Mouse (Mus musculus) liver, embryonic 14.5 days (tissue): ENCODE results near the gene Dusp1. TPM values are rescaled to one million over a fixed set of nuclear protein-coding genes. Genes with fewer than 3 reads are reported as not detected.
A peak's percentile ranks its signal among the peaks of the same experiment; 100 is the strongest.

ENCODE experiments used
- ATAC-seq: fragments of 200-750 bp; cut with Nextera tagmentation; 2 replicates; pipeline ENCODE4 v1.8.0; 2017; ENCODE audit warnings: moderate number of reproducible peaks, mild to moderate bottlenecking, moderate library complexity; ENCODE audit not compliant: insufficient read depth
- DNase-seq, 3 experiments: peaks; one replicate each; pipeline ENCODE4 v3.0.0-alpha.2; 2012 to 2013; ENCODE audit warnings: low read depth in 3 of 3, low spot score in 3 of 3
- H3K27ac ChIP-seq: fragments of 300-500 bp; sonication (generic); 2 replicates; pipeline ENCODE4 v1.5.1; 2014; ENCODE audit warnings: moderate library complexity, mild to moderate bottlenecking, control low read depth, inconsistent platforms
- H3K27me3 ChIP-seq: fragments of 300-500 bp; sonication (generic); 2 replicates; pipeline ENCODE4 v1.6.1; 2014; ENCODE audit warnings: mild to moderate bottlenecking, low read length, moderate library complexity; ENCODE audit not compliant: control insufficient read depth, insufficient read depth
- H3K36me3 ChIP-seq: fragments of 300-500 bp; sonication (generic); replicated peaks from 2 replicates; pipeline ENCODE4 v1.6.1; 2014; ENCODE audit warnings: low read depth; ENCODE audit not compliant: control insufficient read depth, insufficient read depth
- H3K4me1 ChIP-seq, 2 experiments: fragments of 200-500 bp in 1 of 2; fragments of 300-500 bp in 1 of 2; sonication (generic) in 1 of 2; replicated peaks; 2 replicates each; pipeline ENCODE4 v1.6.1; 2012 to 2014; ENCODE audit warnings: antibody characterized with exemption in 1 of 2, inconsistent platforms in 1 of 2, low read length in 1 of 2; ENCODE audit not compliant: control insufficient read depth in 2 of 2, insufficient read depth in 2 of 2
- H3K4me2 ChIP-seq: fragments of 300-500 bp; sonication (generic); 2 replicates; pipeline ENCODE4 v1.6.1; 2014; ENCODE audit warnings: low read depth, mild to moderate bottlenecking, control low read depth, moderate library complexity
- H3K4me3 ChIP-seq, 2 experiments: fragments of 200-500 bp in 1 of 2; fragments of 300-500 bp in 1 of 2; sonication (generic) in 1 of 2; 2 replicates each; pipeline ENCODE4 v1.5.1; 2012 to 2014; ENCODE audit warnings: low read depth in 2 of 2, low read length in 2 of 2, mild to moderate bottlenecking in 2 of 2, control low read depth in 1 of 2, inconsistent platforms in 1 of 2, moderate library complexity in 1 of 2; ENCODE audit not compliant: insufficient read depth in 1 of 2
- H3K9ac ChIP-seq: fragments of 300-500 bp; sonication (generic); replicated peaks from 2 replicates; pipeline ENCODE4 v1.6.1; 2014; ENCODE audit warnings: mild to moderate bottlenecking, control low read depth, moderate library complexity
- H3K9me3 ChIP-seq: fragments of 300-500 bp; sonication (generic); 2 replicates; pipeline ENCODE4 v1.6.1; 2016; ENCODE audit warnings: low read length, mixed read lengths; ENCODE audit not compliant: control insufficient read depth
- CTCF ChIP-seq: IDR thresholded peaks from 2 replicates; pipeline ENCODE4 v1.5.1; 2016; ENCODE audit warnings: antibody characterized with exemption, low read depth, control low read depth
- EP300 ChIP-seq: IDR thresholded peaks from 2 replicates; pipeline ENCODE4 v1.6.1; 2016; ENCODE audit warnings: antibody characterized with exemption, low read depth
- WGBS: fragments of 180-500 bp; shearing (Covaris S2); extraction: QIAGEN DNeasy Blood & Tissue Kit; methylation state at CpG from one replicate; pipeline ENCODE4 v1.1.7; 2014; ENCODE audit not compliant: insufficient replicate concordance; 5-methylcytosine and 5-hydroxymethylcytosine counted together
- polyA plus RNA-seq, 2 experiments: library from polyadenylated mRNA; depleted of rRNA in 1 of 2; stranded (reverse) in 1 of 2; unstranded in 1 of 2; fragments of >200 nt; fragmentation: Nextera tagmentation in 1 of 2; extraction: Ambion mirVana in 1 of 2; gene quantifications; 2 replicates each; pipeline versions ENCODE4 v1.2.1 to v1.2.3; 2012 to 2014

The Dusp1 gene
- polyA plus RNA-seq, 2 experiments = 25.0 to 25.9 TPM

DNA sequence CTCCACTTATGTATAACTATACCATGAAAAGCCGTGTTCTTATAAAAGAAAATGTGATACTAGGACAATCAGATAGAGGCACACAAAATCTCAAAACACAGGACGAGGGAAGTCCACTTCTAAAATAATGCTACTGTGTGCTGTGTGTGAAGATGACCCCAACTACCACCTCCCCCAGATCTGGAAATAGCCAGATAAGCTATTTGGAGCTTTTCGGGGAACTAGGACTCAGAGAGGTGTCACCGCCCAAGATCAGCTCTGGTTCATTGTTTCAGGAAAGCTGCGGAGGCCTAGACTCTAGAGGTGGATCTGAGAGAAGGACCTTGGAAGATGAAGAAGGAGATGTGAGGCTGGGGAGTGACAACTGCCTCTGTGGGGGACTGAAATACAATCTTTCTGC, 27.2 kb downstream of the Dusp1 start:
- Histone ChIP-seq H3K27me3 (no peaks in the 10 kb centered on the region), H3K4me3 (no peak overlapping the region), H3K4me2 (peak overlapping the region; percentile 37), H3K27ac (peak overlapping the region; percentile 36), H3K9me3 (no peaks in the 10 kb centered on the region), H3K36me3 (no peaks in the 10 kb centered on the region), H3K4me1 (peaks cover 32 to 47% of the 10 kb centered on the region in 2 experiments), H3K9ac (peak overlapping the region; percentile 47; the same call in 1 of the 2 replicates)
- ATAC-seq = peak; percentile 60; the same call in 1 of the 2 replicates
- 24% methylated on average over 5 of the region's 5 CpGs for WGBS
- TF ChIP-seq CTCF (no peak), EP300 (0 out of 2 replicates have a peak, but pooled peaks have one; percentile 12)
- DNase-seq = peak in 2 of 3 experiments; percentile 53 to 73

GRCm38 (mm10) chr17:26533871-26534372, 28.0 kb downstream of the Dusp1 start:
- H3K9ac ChIP-seq = no peak overlapping the region
- 42% methylated on average over 5 of the region's 5 CpGs for WGBS
- H3K4me2 ChIP-seq = peak overlapping the region; percentile 37; the same call in 1 of the 2 replicates
- DNase-seq (no peak), ATAC-seq (no peak)
- H3K9me3 ChIP-seq = no peaks in the 10 kb centered on the region
- peaks cover 32 to 47% of the 10 kb centered on the region in 2 experiments for H3K4me1 ChIP-seq
- no peaks in the 10 kb centered on the region for H3K27me3 ChIP-seq
- TF ChIP-seq CTCF (no peak), EP300 (no peak)
- H3K4me3 ChIP-seq = no peak overlapping the region
- peak overlapping the region; percentile 36 for H3K27ac ChIP-seq
- no peaks in the 10 kb centered on the region for H3K36me3 ChIP-seq

GRCm38 (mm10) chr17:26532476-26533045, 29.4 kb downstream of the Dusp1 start:
- ATAC-seq (no peak), DNase-seq (no peak)
- whole genome bisulfite sequencing = 26% methylated on average over 4 of the region's 4 CpGs
- Histone ChIP-seq H3K27me3 (no peaks in the 10 kb centered on the region), H3K27ac (no peak overlapping the region), H3K4me1 (peaks cover 24 to 40% of the 10 kb centered on the region in 2 experiments), H3K4me3 (no peak overlapping the region), H3K9me3 (no peaks in the 10 kb centered on the region), H3K4me2 (no peak overlapping the region), H3K9ac (no peak overlapping the region), H3K36me3 (no peaks in the 10 kb centered on the region)
- TF ChIP-seq EP300 (no peak), CTCF (no peak)

DNA sequence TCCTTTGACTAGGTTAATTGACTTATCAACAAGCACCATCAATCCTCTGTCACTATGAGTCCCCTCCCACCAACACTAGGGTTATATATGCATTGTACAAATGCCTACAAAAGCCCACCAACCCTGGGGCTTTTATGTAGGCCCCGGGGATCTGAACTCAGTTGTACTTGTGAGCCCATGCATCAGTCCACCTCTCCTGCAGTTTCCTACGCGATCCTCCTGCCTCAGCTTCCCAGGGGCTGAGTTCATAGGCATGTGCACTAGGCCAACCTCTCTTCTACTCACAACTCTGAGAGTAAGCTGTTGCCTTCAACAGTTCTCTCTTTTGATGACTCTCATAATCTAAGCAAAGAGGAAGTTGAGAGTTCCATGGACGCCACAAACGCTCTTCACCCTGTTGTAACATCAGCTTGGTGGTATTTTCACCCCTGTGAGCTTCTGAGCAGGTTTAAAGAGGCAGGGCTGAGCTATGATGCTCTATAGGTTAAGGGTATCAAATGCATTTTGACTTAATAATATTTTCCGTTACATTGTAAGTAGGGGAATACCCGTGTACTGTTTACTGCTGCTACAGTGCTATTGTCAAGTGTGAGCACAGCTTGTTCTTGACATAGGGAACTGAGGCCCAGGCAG, 30.4 kb downstream of the Dusp1 start:
- H3K4me2 ChIP-seq = no peak overlapping the region
- no peaks in the 10 kb centered on the region for H3K27me3 ChIP-seq
- WGBS = 68% methylated on average over 7 of the region's 7 CpGs
- H3K36me3 ChIP-seq = no peaks in the 10 kb centered on the region
- H3K9ac ChIP-seq = no peak overlapping the region
- H3K4me1 ChIP-seq = peaks cover 22 to 36% of the 10 kb centered on the region in 2 experiments
- ATAC-seq (no peak), DNase-seq (no peak)
- no peak overlapping the region for H3K27ac ChIP-seq
- no peak overlapping the region for H3K4me3 ChIP-seq
- TF ChIP-seq CTCF (no peak), EP300 (no peak)
- no peaks in the 10 kb centered on the region for H3K9me3 ChIP-seq

GRCm38 (mm10) chr17:26530590-26531081, 31.3 kb downstream of the Dusp1 start:
- Histone ChIP-seq H3K27ac (no peak overlapping the region), H3K36me3 (no peaks in the 10 kb centered on the region), H3K27me3 (no peaks in the 10 kb centered on the region), H3K9me3 (no peaks in the 10 kb centered on the region), H3K4me3 (no peak overlapping the region), H3K4me2 (no peak overlapping the region), H3K9ac (no peak overlapping the region), H3K4me1 (peaks cover 17 to 29% of the 10 kb centered on the region in 2 experiments)
- no peak for DNase-seq
- WGBS = 54% methylated on average over 3 of the region's 3 CpGs
- TF ChIP-seq CTCF = no peak
- TF ChIP-seq EP300 = no peak
- no peak for ATAC-seq
